9 mouse cellular contexts compared by ENCODE assay signal in the genomic region with DNA sequence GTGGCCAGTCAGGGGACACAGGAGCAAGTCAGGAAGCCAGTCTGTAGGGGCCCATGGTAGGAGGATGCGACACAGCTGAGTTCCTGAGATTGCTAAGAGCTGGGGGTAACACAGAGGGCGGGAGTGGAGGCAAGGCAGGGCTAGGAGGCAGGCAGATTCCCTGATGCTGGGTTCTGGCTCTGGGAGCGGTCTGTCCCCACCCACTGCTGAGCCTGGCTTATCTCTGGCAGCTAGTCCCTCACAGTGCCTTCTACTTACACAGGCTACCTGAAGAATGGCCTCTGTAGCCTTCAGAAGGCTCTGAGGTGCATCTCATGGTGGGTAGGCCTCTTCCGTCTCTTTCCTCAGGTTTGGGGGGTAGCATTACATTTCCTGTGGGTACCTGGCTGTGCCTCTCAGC. TPM values are rescaled to one million over a fixed set of nuclear protein-coding genes. Genes with fewer than 3 reads are reported as not detected.
A peak's percentile ranks its signal among the peaks of the same experiment; 100 is the strongest.
DNase-seq lines count a peak whose midpoint lies in the region; ATAC-seq and TF ChIP-seq lines count a peak whose summit lies in the region.
"Had no signal": no experiment of that assay in that cellular context is flagged by ENCODE, and none has a peak within 500 bp of the region (broad histone marks: within the 10 kb centered on the region; RNA-seq: fewer than 3 reads in every experiment).

No protein-coding gene starts in this region.

- no peak overlapping the region for H3K9ac ChIP-seq in liver, embryonic 11.5 days (ENCODE audit: low read depth, low read length)

- H3K27ac ChIP-seq in thymus, adult 2 months (ENCODE audit: control insufficient read depth, insufficient read depth, low read length): peak overlapping the region; percentile 97
- H3K27ac ChIP-seq in liver, embryonic 11.5 days (ENCODE audit: low read depth, low read length): peak overlapping the region; percentile 62
- H3K27ac ChIP-seq: hindbrain, postnatal 0 days had no signal

- WGBS in thymus, adult 2 months: 29% methylated on average over 4 of the region's 4 CpGs
- WGBS in liver, embryonic 11.5 days: 27% methylated on average over 4 of the region's 4 CpGs

- no peak for TF ChIP-seq CTCF in thymus, adult 2 months (IDR thresholded peaks at IDR 0.05; ENCODE audit: borderline replicate concordance, control insufficient read depth, extremely low read depth, insufficient read depth, low read length, poor library complexity)

- H3K36me3 ChIP-seq in thymus, adult 2 months (ENCODE audit: control insufficient read depth, insufficient read depth, low read length): no peaks in the 10 kb centered on the region
- H3K36me3 ChIP-seq in liver, embryonic 11.5 days (ENCODE audit: control insufficient read depth, insufficient read depth, low read length): no peaks in the 10 kb centered on the region

- DNase-seq in cerebellum, adult 9-11 months: peak; percentile 12
- no peak for DNase-seq in cerebellum, postnatal 4 days (ENCODE audit: low spot score in 2 of 2)
- peak; percentile 19 for DNase-seq in thymus, adult 2 months
- DNase-seq in thymus, adult 18-20 months: no peak
- no peak for DNase-seq in liver, embryonic 11.5 days (ENCODE audit: low spot score)
- DNase-seq in thymus, postnatal 4 days: peak; percentile 41
- no peak for DNase-seq in frontal cortex, postnatal 36 days (ENCODE audit: low spot score in 2 of 2)
- DNase-seq in Muller cell, postnatal 12 days (ENCODE audit: inconsistent ontology term): no peak

- peaks cover 41% of the 10 kb centered on the region for H3K4me1 ChIP-seq in thymus, adult 2 months (replicated peaks; ENCODE audit: control insufficient read depth, insufficient read depth, low read length)
- peaks cover 37% of the 10 kb centered on the region for H3K4me1 ChIP-seq in liver, embryonic 11.5 days (replicated peaks; ENCODE audit: control insufficient read depth, insufficient read depth, low read length)

- H3K4me2 ChIP-seq in liver, embryonic 11.5 days: peak overlapping the region; percentile 47

- H3K4me3 ChIP-seq in thymus, adult 2 months (ENCODE audit: control insufficient read depth, insufficient read depth, low read length): no peak overlapping the region
- H3K4me3 ChIP-seq in liver, embryonic 11.5 days (ENCODE audit: low read depth, low read length): no peak overlapping the region

- no peak for TF ChIP-seq POLR2A in thymus, adult 2 months (IDR thresholded peaks at IDR 0.05; ENCODE audit: control insufficient read depth, extremely low read depth, insufficient read depth, low read length, poor library complexity)

- peak; percentile 81 for ATAC-seq in liver, embryonic 11.5 days (replicated peaks; ENCODE audit: low FRiP score)
- ATAC-seq: hindbrain, postnatal 0 days had no signal

- no peaks in the 10 kb centered on the region for H3K9me3 ChIP-seq in liver, embryonic 11.5 days (ENCODE audit: control insufficient read depth, low read length)

- H3K27me3 ChIP-seq in thymus, adult 2 months (ENCODE audit: control insufficient read depth, insufficient read depth, low read length): no peaks in the 10 kb centered on the region
- H3K27me3 ChIP-seq in liver, embryonic 11.5 days (replicated peaks; ENCODE audit: control insufficient read depth, insufficient read depth, low read length): peaks cover 25% of the 10 kb centered on the region

RNA-seq across cellular contexts. Expression of gene Pnmt, which starts 6.4 kb away (rescaled TPM):
- 0.77 and 1.3 TPM in 2 replicates for polyA plus RNA-seq in thymus, adult 2 months (2012; rRNA removed)
- 0.53 and 0.88 TPM in 2 replicates for polyA plus RNA-seq in liver, embryonic 11.5 days (2014; fragmentation: Nextera tagmentation; extraction: Ambion mirVana)

RNA-seq across cellular contexts. Expression of gene Pgap3, which starts 7.6 kb away (rescaled TPM):
- polyA plus RNA-seq in thymus, adult 2 months (2012; rRNA removed): 51.8 and 52.5 TPM in 2 replicates
- polyA plus RNA-seq in liver, embryonic 11.5 days (2014; fragmentation: Nextera tagmentation; extraction: Ambion mirVana): 6.4 and 8.5 TPM in 2 replicates

RNA-seq across cellular contexts. Expression of gene Tcap, which starts 9.0 kb away (rescaled TPM):
- polyA plus RNA-seq in thymus, adult 2 months (2012; rRNA removed): 9.9 and 83.8 TPM in 2 replicates
- 0.65 and 0.89 TPM in 2 replicates for polyA plus RNA-seq in liver, embryonic 11.5 days (2014; fragmentation: Nextera tagmentation; extraction: Ambion mirVana)
- polyA plus RNA-seq: hindbrain, postnatal 0 days had no signal

RNA-seq across cellular contexts. Expression of gene Erbb2, which starts 19.6 kb away (rescaled TPM):
- polyA plus RNA-seq in thymus, adult 2 months (2012; rRNA removed): 6.0 and 6.6 TPM in 2 replicates
- 12.4 and 13.5 TPM in 2 replicates for polyA plus RNA-seq in liver, embryonic 11.5 days (2014; fragmentation: Nextera tagmentation; extraction: Ambion mirVana)

RNA-seq across cellular contexts. Expression of gene Stard3, which starts 34.5 kb away (rescaled TPM):
- polyA plus RNA-seq in thymus, adult 2 months (2012; rRNA removed): 260 and 271 TPM in 2 replicates
- polyA plus RNA-seq in liver, embryonic 11.5 days (2014; fragmentation: Nextera tagmentation; extraction: Ambion mirVana): 25.3 and 28.9 TPM in 2 replicates

Comparison
In these comparisons a context has a peak if more than half of its experiments do, and no peak if none do; other contexts are left out.
1. DNase-seq: peak in cerebellum, adult 9-11 months (single experiment), thymus, adult 2 months (single experiment) and thymus, postnatal 4 days (single experiment); none in cerebellum, postnatal 4 days (0 of 2), thymus, adult 18-20 months (0 of 2), liver, embryonic 11.5 days (single experiment), frontal cortex, postnatal 36 days (0 of 2) and Muller cell, postnatal 12 days (single experiment).